Mouse (Mus musculus) retina, embryonic 14.5 days (tissue): ENCODE data around the gene Olfr20.
"Not testable (repeated sequence)": the region's sequence is repeated elsewhere in the genome, so short reads cannot be mapped to it uniquely, and the experiment has no call there.

ENCODE experiments used
- DNase-seq: peaks from one replicate; pipeline ENCODE4 v3.0.0-alpha.2; 2015; ENCODE audit warnings: low spot score

Olfr20 gene

GRCm38 (mm10) chr11:73350483-73350882 lies at the start of gene Olfr20:
Olfr20 (plus strand) TSS chr11:73350783.
- no peak for DNase-seq

- no peak for DNase-seq
These were observed 47.5 kb upstream of the Olfr20 start for GRCm38 (mm10) chr11:73303123-73303522.

GRCm38 (mm10) chr11:73315961-73316360 lies 34.6 kb upstream of the Olfr20 start:
- no peak for DNase-seq

GRCm38 (mm10) chr11:73318581-73318980 lies 32.0 kb upstream of the Olfr20 start:
- not testable (repeated sequence) for DNase-seq

- DNase-seq = not testable (repeated sequence)
These were observed 29.5 kb upstream of the Olfr20 start for GRCm38 (mm10) chr11:73321064-73321463.

- DNase-seq = no peak
These were observed 26.4 kb upstream of the Olfr20 start for GRCm38 (mm10) chr11:73323906-73324830.

- no peak for DNase-seq
These were observed 24.1 kb upstream of the Olfr20 start for GRCm38 (mm10) chr11:73326485-73326886.

GRCm38 (mm10) chr11:73327361-73327760 lies 23.2 kb upstream of the Olfr20 start:
- no peak for DNase-seq

- no peak for DNase-seq
These were observed 21.1 kb upstream of the Olfr20 start, which contains the start of the genes Aspa, Gm49340 and Spata22 for GRCm38 (mm10) chr11:73329442-73329841. Aspa (minus strand) TSS chr11:73329596. Gm49340 (plus strand) TSS chr11:73329741. Spata22 (plus strand) TSS chr11:73329741.

GRCm38 (mm10) chr11:73333357-73333756 lies 17.2 kb upstream of the Olfr20 start:
- no peak for DNase-seq

GRCm38 (mm10) chr11:73336919-73337318 lies 13.7 kb upstream of the Olfr20 start:
- DNase-seq = no peak

- DNase-seq = no peak
These were observed 20.4 kb downstream of the Olfr20 start, which contains the start of gene Olfr376 for GRCm38 (mm10) chr11:73370946-73371345. Olfr376 (plus strand) TSS chr11:73371246.

GRCm38 (mm10) chr11:73395374-73395773 lies 44.8 kb downstream of the Olfr20 start:
- DNase-seq = no peak

GRCm38 (mm10) chr11:73399514-73399913 lies 48.9 kb downstream of the Olfr20 start, which contains the start of gene Olfr1:
Olfr1 (minus strand) TSS chr11:73399614.
- no peak for DNase-seq
